Mouse (Mus musculus): ENCODE measurements around the gene Pdxk. TPM values are rescaled to one million over a fixed set of nuclear protein-coding genes. Genes with fewer than 3 reads are reported as not detected.
A peak's percentile ranks its signal among the peaks of the same experiment; 100 is the strongest.

Gene Pdxk
- polyA plus RNA-seq, 1 experiment from 2014 or later: 13.2 TPM

GRCm38 (mm10) chr10:78429776-78430175 is 35.0 kb downstream of the Pdxk start:
- ATAC-seq (ENCODE audit: low FRiP score, low TSS enrichment): no peak
- H3K9ac ChIP-seq (ENCODE audit: low read depth, low read length): no peak overlapping the region
- no peaks in the 10 kb centered on the region for H3K9me3 ChIP-seq (ENCODE audit: control insufficient read depth, low read length)
- no peak overlapping the region for H3K4me2 ChIP-seq (replicated peaks; ENCODE audit: low read depth, low read length)
- no peak overlapping the region for H3K4me3 ChIP-seq (ENCODE audit: low read length)
- no peaks in the 10 kb centered on the region for H3K27me3 ChIP-seq (ENCODE audit: control insufficient read depth, insufficient read depth, low read length)
- H3K4me1 ChIP-seq (ENCODE audit: control insufficient read depth, insufficient read depth, low read length): peaks cover 6% of the 10 kb centered on the region; the same call in 1 of the 2 replicates
- H3K27ac ChIP-seq (ENCODE audit: low read depth, low read length): no peak overlapping the region
- WGBS: 84% methylated on average over 2 of the region's 2 CpGs
- peaks cover 18% of the 10 kb centered on the region for H3K36me3 ChIP-seq (ENCODE audit: control insufficient read depth, insufficient read depth, low read length)

- H3K9ac ChIP-seq (ENCODE audit: low read depth, low read length): no peak overlapping the region
- peaks cover 6% of the 10 kb centered on the region; the same call in 1 of the 2 replicates for H3K4me1 ChIP-seq (ENCODE audit: control insufficient read depth, insufficient read depth, low read length)
- H3K36me3 ChIP-seq (ENCODE audit: control insufficient read depth, insufficient read depth, low read length): peaks cover 18% of the 10 kb centered on the region
- 92% methylated on average over 5 of the region's 5 CpGs for WGBS
- ATAC-seq (ENCODE audit: low FRiP score, low TSS enrichment): no peak
- no peaks in the 10 kb centered on the region for H3K9me3 ChIP-seq (ENCODE audit: control insufficient read depth, low read length)
- H3K4me2 ChIP-seq (replicated peaks; ENCODE audit: low read depth, low read length): no peak overlapping the region
- H3K4me3 ChIP-seq (ENCODE audit: low read length): no peak overlapping the region
- no peak overlapping the region for H3K27ac ChIP-seq (ENCODE audit: low read depth, low read length)
- H3K27me3 ChIP-seq (ENCODE audit: control insufficient read depth, insufficient read depth, low read length): no peaks in the 10 kb centered on the region
Measured at GRCm38 (mm10) chr10:78429180-78429579, 35.6 kb downstream of the Pdxk start.

- no peak for ATAC-seq (ENCODE audit: low FRiP score, low TSS enrichment)
Measured at GRCm38 (mm10) chr10:78428070-78428469, 36.7 kb downstream of the Pdxk start.

GRCm38 (mm10) chr10:78426117-78426735 is 38.5 kb downstream of the Pdxk start:
- Histone ChIP-seq H3K9me3 (ENCODE audit: control insufficient read depth, low read length) (no peaks in the 10 kb centered on the region), H3K27ac (ENCODE audit: low read depth, low read length) (no peak overlapping the region; the same call in 1 of the 2 replicates), H3K4me1 (ENCODE audit: control insufficient read depth, insufficient read depth, low read length) (peaks cover 6% of the 10 kb centered on the region; the same call in 1 of the 2 replicates), H3K36me3 (ENCODE audit: control insufficient read depth, insufficient read depth, low read length) (peaks cover 18% of the 10 kb centered on the region), H3K4me2 (replicated peaks; ENCODE audit: low read depth, low read length) (peak overlapping the region; percentile 63), H3K4me3 (ENCODE audit: low read length) (peak overlapping the region; percentile 64), H3K9ac (ENCODE audit: low read depth, low read length) (peak overlapping the region; percentile 65), H3K27me3 (ENCODE audit: control insufficient read depth, insufficient read depth, low read length) (no peaks in the 10 kb centered on the region)
- WGBS: 44% methylated on average over 6 of the region's 6 CpGs
- ATAC-seq (ENCODE audit: low FRiP score, low TSS enrichment): no peak; the same call in 1 of the 2 replicates

More at GRCm38 (mm10) chr10:78428070-78428469, 36.7 kb downstream of the Pdxk start:
- 94% methylated on average over 11 of the region's 11 CpGs for WGBS
- Histone ChIP-seq H3K4me2 (replicated peaks; ENCODE audit: low read depth, low read length) (no peak overlapping the region), H3K9ac (ENCODE audit: low read depth, low read length) (no peak overlapping the region), H3K4me3 (ENCODE audit: low read length) (no peak overlapping the region), H3K4me1 (ENCODE audit: control insufficient read depth, insufficient read depth, low read length) (peaks cover 6% of the 10 kb centered on the region; the same call in 1 of the 2 replicates), H3K9me3 (ENCODE audit: control insufficient read depth, low read length) (no peaks in the 10 kb centered on the region), H3K27me3 (ENCODE audit: control insufficient read depth, insufficient read depth, low read length) (no peaks in the 10 kb centered on the region), H3K27ac (ENCODE audit: low read depth, low read length) (no peak overlapping the region), H3K36me3 (ENCODE audit: control insufficient read depth, insufficient read depth, low read length) (peaks cover 18% of the 10 kb centered on the region)

- Histone ChIP-seq H3K27me3 (ENCODE audit: control insufficient read depth, insufficient read depth, low read length) (no peaks in the 10 kb centered on the region), H3K9me3 (ENCODE audit: control insufficient read depth, low read length) (no peaks in the 10 kb centered on the region), H3K9ac (ENCODE audit: low read depth, low read length) (peak within 1 kb of the TSS; percentile 65), H3K27ac (ENCODE audit: low read depth, low read length) (peak within 1 kb of the TSS; percentile 49; the same call in 1 of the 2 replicates), H3K36me3 (ENCODE audit: control insufficient read depth, insufficient read depth, low read length) (peaks cover 18% of the 10 kb centered on the region), H3K4me1 (ENCODE audit: control insufficient read depth, insufficient read depth, low read length) (peaks cover 6% of the 10 kb centered on the region; the same call in 1 of the 2 replicates), H3K4me3 (ENCODE audit: low read length) (peak within 1 kb of the TSS; percentile 64), H3K4me2 (replicated peaks; ENCODE audit: low read depth, low read length) (peak within 1 kb of the TSS; percentile 63)
- ATAC-seq (ENCODE audit: low FRiP score, low TSS enrichment): peak; percentile 94
- WGBS: under 1% methylated on average over 40 of the region's 40 CpGs
Measured at GRCm38 (mm10) chr10:78425181-78426041, 39.4 kb downstream of the Pdxk start, which contains the start of gene Cstb. Gene Cstb, plus strand, starts transcription at chr10:78425669.

- no peak for ATAC-seq (ENCODE audit: low FRiP score, low TSS enrichment)
Measured at GRCm38 (mm10) chr10:78422614-78423013, 42.2 kb downstream of the Pdxk start.

GRCm38 (mm10) chr10:78420929-78421328 is 43.8 kb downstream of the Pdxk start:
- no peaks in the 10 kb centered on the region for H3K36me3 ChIP-seq (ENCODE audit: control insufficient read depth, insufficient read depth, low read length)
- no peak overlapping the region for H3K9ac ChIP-seq (ENCODE audit: low read depth, low read length)
- no peaks in the 10 kb centered on the region for H3K27me3 ChIP-seq (ENCODE audit: control insufficient read depth, insufficient read depth, low read length)
- no peak overlapping the region for H3K4me2 ChIP-seq (replicated peaks; ENCODE audit: low read depth, low read length)
- H3K27ac ChIP-seq (ENCODE audit: low read depth, low read length): no peak overlapping the region
- H3K9me3 ChIP-seq (ENCODE audit: control insufficient read depth, low read length): no peaks in the 10 kb centered on the region
- 84% methylated on average over 2 of the region's 2 CpGs for WGBS
- no peak for ATAC-seq (ENCODE audit: low FRiP score, low TSS enrichment)
- peaks cover 6% of the 10 kb centered on the region; the same call in 1 of the 2 replicates for H3K4me1 ChIP-seq (ENCODE audit: control insufficient read depth, insufficient read depth, low read length)
- no peak overlapping the region for H3K4me3 ChIP-seq (ENCODE audit: low read length)

More at GRCm38 (mm10) chr10:78422614-78423013, 42.2 kb downstream of the Pdxk start:
- Histone ChIP-seq H3K4me3 (ENCODE audit: low read length) (no peak overlapping the region), H3K36me3 (ENCODE audit: control insufficient read depth, insufficient read depth, low read length) (peaks cover 8% of the 10 kb centered on the region), H3K9me3 (ENCODE audit: control insufficient read depth, low read length) (no peaks in the 10 kb centered on the region), H3K4me1 (ENCODE audit: control insufficient read depth, insufficient read depth, low read length) (peaks cover 6% of the 10 kb centered on the region; the same call in 1 of the 2 replicates), H3K4me2 (replicated peaks; ENCODE audit: low read depth, low read length) (no peak overlapping the region), H3K27me3 (ENCODE audit: control insufficient read depth, insufficient read depth, low read length) (no peaks in the 10 kb centered on the region), H3K9ac (ENCODE audit: low read depth, low read length) (no peak overlapping the region), H3K27ac (ENCODE audit: low read depth, low read length) (no peak overlapping the region)
- WGBS: 87% methylated on average over 3 of the region's 3 CpGs

GRCm38 (mm10) chr10:78418791-78419190 is 46.0 kb downstream of the Pdxk start:
- Histone ChIP-seq H3K9ac (ENCODE audit: low read depth, low read length) (no peak overlapping the region), H3K36me3 (ENCODE audit: control insufficient read depth, insufficient read depth, low read length) (no peaks in the 10 kb centered on the region), H3K4me1 (ENCODE audit: control insufficient read depth, insufficient read depth, low read length) (no peaks in the 10 kb centered on the region), H3K4me3 (ENCODE audit: low read length) (no peak overlapping the region), H3K4me2 (replicated peaks; ENCODE audit: low read depth, low read length) (no peak overlapping the region), H3K9me3 (ENCODE audit: control insufficient read depth, low read length) (no peaks in the 10 kb centered on the region), H3K27me3 (ENCODE audit: control insufficient read depth, insufficient read depth, low read length) (no peaks in the 10 kb centered on the region), H3K27ac (ENCODE audit: low read depth, low read length) (no peak overlapping the region)
- no peak for ATAC-seq (ENCODE audit: low FRiP score, low TSS enrichment)
- WGBS: 80% methylated on average over 2 of the region's 2 CpGs
